Mouse (Mus musculus) CH12.LX (cell line): ENCODE data around the gene Kcna10. TPM values are rescaled to one million over a fixed set of nuclear protein-coding genes. Genes with fewer than 3 reads are reported as not detected.

Experiments used
- DNase-seq: peaks from one replicate; pipeline ENCODE4 v3.0.0-alpha.2; 2013; ENCODE audit errors: extremely low read depth
- H3K27ac ChIP-seq: 2 replicates; pipeline ENCODE4 v1.5.1; 2012; ENCODE audit warnings: low read depth, mild to moderate bottlenecking, control low read depth, moderate library complexity; ENCODE audit not compliant: insufficient read depth
- H3K27me3 ChIP-seq: replicated peaks from 2 replicates; pipeline ENCODE3; 2012; ENCODE audit warnings: inconsistent platforms
- H3K36me3 ChIP-seq, 2 experiments: replicated peaks in 1 of 2; 2 replicates each; pipeline versions ENCODE3 to v1.6.1; 2012; ENCODE audit warnings: inconsistent platforms in 1 of 2, low read length in 1 of 2, mild to moderate bottlenecking in 1 of 2, mixed read lengths in 1 of 2, moderate library complexity in 1 of 2; ENCODE audit not compliant: control insufficient read depth in 1 of 2, insufficient read depth in 1 of 2
- H3K4me1 ChIP-seq, 2 experiments: 2 replicates each; pipeline ENCODE4 v1.6.1; 2012; ENCODE audit warnings: inconsistent platforms in 1 of 2, moderate library complexity in 1 of 2; ENCODE audit not compliant: insufficient read depth in 2 of 2, control insufficient read depth in 1 of 2
- H3K4me2 ChIP-seq: 2 replicates; pipeline ENCODE4 v1.6.1; 2012; ENCODE audit warnings: low read depth, mild to moderate bottlenecking, control low read depth; ENCODE audit not compliant: poor library complexity, insufficient read depth, severe bottlenecking
- H3K4me3 ChIP-seq, 3 experiments: fragments of 150-350 bp in 1 of 3; sonication (generic) in 1 of 3; replicated peaks in 1 of 3; 2 replicates each; pipeline versions ENCODE3 to v1.5.1; 2011 to 2012; ENCODE audit warnings: low read depth in 2 of 3, low read length in 2 of 3, mild to moderate bottlenecking in 2 of 3, moderate library complexity in 2 of 3, control low read depth in 1 of 3, improper control_type of control experiment in 1 of 3, inconsistent platforms in 1 of 3, mixed read lengths in 1 of 3; ENCODE audit not compliant: poor library complexity in 1 of 3
- H3K79me2 ChIP-seq: replicated peaks from 2 replicates; pipeline ENCODE4 v1.6.1; 2012; ENCODE audit warnings: mild to moderate bottlenecking, moderate library complexity; ENCODE audit not compliant: control insufficient read depth, poor library complexity, insufficient read depth, severe bottlenecking; ENCODE audit errors: extremely low read depth
- H3K9ac ChIP-seq: 2 replicates; pipeline ENCODE4 v1.6.1; 2012; ENCODE audit warnings: low read depth, mild to moderate bottlenecking, control low read depth, moderate library complexity; ENCODE audit not compliant: insufficient read depth
- H3K9me3 ChIP-seq: replicated peaks from 2 replicates; pipeline ENCODE3; 2012; ENCODE audit warnings: low read length, inconsistent platforms, mixed read lengths
- BHLHE40 ChIP-seq: IDR thresholded peaks from 2 replicates; pipeline ENCODE4 v1.6.1; 2011; ENCODE audit warnings: mild to moderate bottlenecking, low read depth, low read length, improper control_type of control experiment
- CHD1 ChIP-seq: IDR thresholded peaks from 2 replicates; pipeline ENCODE4 v1.6.1; 2012; ENCODE audit warnings: low read depth, low read length, improper control_type of control experiment, inconsistent platforms
- CTCF ChIP-seq, 2 experiments: IDR thresholded peaks in 1 of 2; conservative IDR thresholded peaks in 1 of 2; 2 replicates each; pipeline ENCODE4 v1.5.1; 2011 to 2012; ENCODE audit warnings: low read depth in 2 of 2, low read length in 2 of 2, improper control_type of control experiment in 1 of 2, inconsistent platforms in 1 of 2, mild to moderate bottlenecking in 1 of 2, moderate library complexity in 1 of 2
- ELF1 ChIP-seq: IDR thresholded peaks from 2 replicates; pipeline ENCODE4 v1.6.1; 2014; ENCODE audit warnings: low read depth, mild to moderate bottlenecking, inconsistent platforms, low read length, improper control_type of control experiment
- EP300 ChIP-seq: IDR thresholded peaks from 2 replicates; pipeline ENCODE4 v1.6.1; 2011; ENCODE audit warnings: low read length, improper control_type of control experiment
- GABPA ChIP-seq: IDR thresholded peaks from 2 replicates; pipeline ENCODE4 v1.6.1; 2012; ENCODE audit warnings: low read depth, low read length, improper control_type of control experiment, inconsistent platforms; ENCODE audit not compliant: insufficient replicate concordance
- IRF4 ChIP-seq: IDR thresholded peaks from 2 replicates; pipeline ENCODE4 v1.6.1; 2014; ENCODE audit warnings: low read depth, mild to moderate bottlenecking, inconsistent platforms, low read length, improper control_type of control experiment
- JUN ChIP-seq: IDR thresholded peaks from 2 replicates; pipeline ENCODE4 v1.6.1; 2011; ENCODE audit warnings: low read depth, mild to moderate bottlenecking, low read length, improper control_type of control experiment, moderate library complexity; ENCODE audit not compliant: insufficient read depth
- MAFK ChIP-seq: IDR thresholded peaks from 2 replicates; pipeline ENCODE4 v1.6.1; 2011; ENCODE audit warnings: low read length, improper control_type of control experiment; ENCODE audit not compliant: insufficient replicate concordance
- MXI1 ChIP-seq: IDR thresholded peaks from 2 replicates; pipeline ENCODE4 v1.6.1; 2011; ENCODE audit warnings: mild to moderate bottlenecking, low read depth, low read length, improper control_type of control experiment
- MYC ChIP-seq: IDR thresholded peaks from 2 replicates; pipeline ENCODE4 v1.6.1; 2011; ENCODE audit warnings: low read depth, mild to moderate bottlenecking, improper control_type of control experiment, low read length
- NELFE ChIP-seq: IDR thresholded peaks from 2 replicates; pipeline ENCODE4 v1.6.1; 2011; ENCODE audit warnings: low read depth, low read length, improper control_type of control experiment
- PAX5 ChIP-seq: IDR thresholded peaks from 2 replicates; pipeline ENCODE4 v1.6.1; 2012; ENCODE audit warnings: low read length, inconsistent platforms, mixed read lengths
- POLR2AphosphoS2 ChIP-seq: IDR thresholded peaks from 2 replicates; pipeline ENCODE4 v1.6.1; 2011; ENCODE audit warnings: low read depth, low read length, improper control_type of control experiment
- RAD21 ChIP-seq: IDR thresholded peaks from 2 replicates; pipeline ENCODE4 v1.6.1; 2011; ENCODE audit warnings: low read depth, mild to moderate bottlenecking, low read length, improper control_type of control experiment, moderate library complexity
- RCOR1 ChIP-seq: conservative IDR thresholded peaks from 2 replicates; pipeline ENCODE4 v1.6.1; 2012; ENCODE audit warnings: low read depth, mild to moderate bottlenecking, inconsistent platforms, low read length, improper control_type of control experiment
- SIN3A ChIP-seq: IDR thresholded peaks from 2 replicates; pipeline ENCODE4 v1.6.1; 2012; ENCODE audit warnings: low read length, improper control_type of control experiment, inconsistent platforms
- SMC3 ChIP-seq: IDR thresholded peaks from 2 replicates; pipeline ENCODE4 v1.6.1; 2011; ENCODE audit warnings: low read depth, low read length, improper control_type of control experiment
- TBP ChIP-seq: conservative IDR thresholded peaks from 2 replicates; pipeline ENCODE4 v1.6.1; 2011; ENCODE audit warnings: low read depth, low read length, improper control_type of control experiment
- USF1 ChIP-seq: IDR thresholded peaks from 2 replicates; pipeline ENCODE4 v1.6.1; 2014; ENCODE audit warnings: low read depth, mild to moderate bottlenecking, inconsistent platforms, low read length, improper control_type of control experiment
- USF2 ChIP-seq: conservative IDR thresholded peaks from 2 replicates; pipeline ENCODE4 v1.6.1; 2011; ENCODE audit warnings: low read depth, low read length, improper control_type of control experiment
- ZKSCAN1 ChIP-seq: IDR thresholded peaks from 2 replicates; pipeline ENCODE4 v1.6.1; 2012; ENCODE audit warnings: low read depth, inconsistent platforms, low read length, improper control_type of control experiment, borderline replicate concordance
- dilution Hi-C: fragments of 300-500 bp; cut with MboI; formaldehyde crosslinking; loops from 2 replicates; pipeline ENCODE4 v1.14.3; 2020; ENCODE audit warnings: low sequenced_read_pairs; ENCODE audit not compliant: extremely low pct_unique_long_range_greater_than_20kb, extremely low pct_ligation_motif_present
- in situ Hi-C: fragments of 300-500 bp; cut with MboI; formaldehyde crosslinking; loops from 3 replicates; pipeline ENCODE4 v1.14.3; 2019; ENCODE audit warnings: low sequenced_read_pairs, low pct_ligation_motif_present, low pct_unique_long_range_greater_than_20kb, mixed read lengths
- polyA plus RNA-seq: library from polyadenylated mRNA; unstranded; fragments of >175 nt; gene quantifications from 2 replicates; pipeline ENCODE4 v1.2.1, GENCODE M21; 2012; ENCODE audit warnings: low read depth; ENCODE audit not compliant: insufficient read length
- total RNA-seq, 2 experiments: library from RNA; depleted of rRNA; stranded (reverse); fragments of 300-350 nt in 1 of 2; fragments of >200 nt in 1 of 2; gene quantifications; 2 replicates each; pipeline ENCODE4 v1.2.3; 2012 to 2014

Kcna10 gene
- total and polyA plus RNA-seq, 3 experiments, result not detected

DNA sequence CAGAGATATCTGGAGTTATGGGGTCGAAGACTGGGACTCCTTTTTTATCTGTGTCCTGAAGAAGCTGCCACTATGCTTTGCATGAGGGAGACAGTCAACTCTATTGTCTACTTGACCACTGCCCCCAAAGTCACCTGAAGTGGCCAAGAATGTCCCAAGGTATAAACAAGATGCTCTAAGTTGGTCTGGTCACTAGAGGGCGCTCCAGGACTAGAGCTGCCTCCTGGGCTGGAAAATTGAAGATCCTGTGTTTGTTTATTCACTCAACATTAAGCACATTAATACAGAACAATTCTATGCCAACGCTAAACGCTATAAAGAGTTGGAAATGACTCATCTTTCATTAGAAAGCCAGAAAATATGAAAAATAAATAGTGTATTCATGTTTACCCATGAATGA, 23.1 kb downstream of the Kcna10 start:
- peak; percentile 62 for DNase-seq
- Histone ChIP-seq H3K27ac (no peak overlapping the region), H3K79me2 (no peaks in the 10 kb centered on the region), H3K27me3 (peaks cover 37% of the 10 kb centered on the region), H3K4me3 (no peak overlapping the region), H3K9me3 (peaks cover 3% of the 10 kb centered on the region), H3K4me1 (no peaks in the 10 kb centered on the region), H3K4me2 (no peak overlapping the region), H3K36me3 (no peaks in the 10 kb centered on the region), H3K9ac (no peak overlapping the region)
- in situ Hi-C loops (no loop called here), dilution Hi-C loops (no loop called here)
- TF ChIP-seq TBP, result no peak
- no peak for TF ChIP-seq MXI1
- no peak for TF ChIP-seq BHLHE40
- no peak for TF ChIP-seq POLR2AphosphoS2
- TF ChIP-seq CTCF (conservative IDR thresholded peaks at IDR 0.05 in 1 of 2, IDR thresholded peaks at IDR 0.05 in 1 of 2; ENCODE audit: low read depth in 2 of 2, low read length in 2 of 2), result peak; percentile 88 to 91
- no peak for TF ChIP-seq RCOR1
- TF ChIP-seq PAX5, result no peak
- TF ChIP-seq SMC3, result peak; percentile 70
- TF ChIP-seq MYC, result no peak
- TF ChIP-seq SIN3A, result no peak
- TF ChIP-seq ELF1, result no peak
- TF ChIP-seq RAD21, result peak; percentile 93
- TF ChIP-seq GABPA, result no peak
- TF ChIP-seq NELFE, result no peak
- TF ChIP-seq CHD1, result no peak

DNA sequence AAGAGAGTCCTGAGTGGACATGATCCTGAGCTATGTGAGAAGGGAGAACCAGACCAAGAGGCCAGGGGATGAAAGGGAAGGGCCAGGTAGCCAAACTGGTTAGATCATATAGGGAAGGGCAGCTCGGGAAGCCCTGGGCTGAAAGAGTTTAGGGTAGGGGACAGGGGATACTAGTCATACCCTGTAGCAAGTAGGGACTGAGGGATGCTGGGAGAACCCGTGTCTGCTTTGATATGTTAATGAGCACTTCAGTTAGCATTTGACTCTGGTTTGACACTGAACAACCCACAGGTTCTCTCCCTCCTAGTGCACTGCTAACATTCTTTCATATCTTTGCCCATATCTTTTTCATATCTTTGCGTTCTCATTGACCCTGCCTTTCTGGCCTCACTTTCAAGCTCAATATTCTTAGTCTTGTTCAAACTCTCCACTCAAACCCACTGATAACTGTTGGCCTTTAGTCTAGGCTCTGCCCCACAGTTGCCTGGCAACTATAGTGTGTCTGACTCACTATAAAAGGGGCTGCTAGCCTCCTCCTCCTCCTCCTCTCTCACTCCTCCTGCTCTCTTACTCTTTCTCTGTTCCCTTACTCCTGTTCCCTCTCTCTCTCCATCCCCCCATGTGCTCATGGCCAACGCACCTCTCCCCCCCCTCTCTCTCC, 23.8 kb downstream of the Kcna10 start:
- Histone ChIP-seq H3K27ac (no peak overlapping the region), H3K9ac (no peak overlapping the region), H3K4me2 (no peak overlapping the region), H3K36me3 (no peaks in the 10 kb centered on the region), H3K27me3 (peaks cover 31% of the 10 kb centered on the region), H3K4me3 (no peak overlapping the region), H3K9me3 (peaks cover 3% of the 10 kb centered on the region), H3K79me2 (no peaks in the 10 kb centered on the region), H3K4me1 (no peaks in the 10 kb centered on the region)
- no peak for DNase-seq
- dilution Hi-C loops, result no loop called here
- in situ Hi-C loops, result no loop called here
- TF ChIP-seq MAFK, result no peak
- TF ChIP-seq ZKSCAN1, result no peak
- no peak for TF ChIP-seq IRF4
- no peak for TF ChIP-seq EP300
- TF ChIP-seq JUN, result no peak
- TF ChIP-seq USF2, result no peak
- no peak for TF ChIP-seq USF1
